Mouse (Mus musculus): ENCODE data around the gene Pla2g4e.

Gene Pla2g4e

GRCm38 (mm10) chr2:120237784-120238183 lies 7.4 kb downstream of the Pla2g4e start:
- no peak for DNase-seq (ENCODE audit: low spot score in 2 of 2)

- no peak for DNase-seq (ENCODE audit: low spot score in 2 of 2)
Observed at GRCm38 (mm10) chr2:120235947-120236640, 9.0 kb downstream of the Pla2g4e start.

- no peak for DNase-seq (ENCODE audit: low spot score in 2 of 2)
Observed at GRCm38 (mm10) chr2:120235381-120235780, 9.8 kb downstream of the Pla2g4e start.

- no peak for DNase-seq (ENCODE audit: low spot score in 2 of 2)
Observed at GRCm38 (mm10) chr2:120231642-120232041, 13.5 kb downstream of the Pla2g4e start.

- DNase-seq (ENCODE audit: low spot score in 2 of 2), result no peak
Observed at GRCm38 (mm10) chr2:120214600-120214999, 30.5 kb downstream of the Pla2g4e start.

- DNase-seq (ENCODE audit: low spot score in 2 of 2), result no peak
Observed at GRCm38 (mm10) chr2:120211448-120211847, 33.7 kb downstream of the Pla2g4e start.

- no peak for DNase-seq (ENCODE audit: low spot score in 2 of 2)
Observed at GRCm38 (mm10) chr2:120207926-120208325, 37.2 kb downstream of the Pla2g4e start.

GRCm38 (mm10) chr2:120207028-120207427 lies 38.1 kb downstream of the Pla2g4e start:
- DNase-seq (ENCODE audit: low spot score in 2 of 2), result no peak

- DNase-seq (ENCODE audit: low spot score in 2 of 2), result no peak
Observed at GRCm38 (mm10) chr2:120203742-120204141, 41.4 kb downstream of the Pla2g4e start.

GRCm38 (mm10) chr2:120200077-120200476 lies 45.1 kb downstream of the Pla2g4e start:
- no peak for DNase-seq (ENCODE audit: low spot score in 2 of 2)

- no peak for DNase-seq (ENCODE audit: low spot score in 2 of 2)
Observed at GRCm38 (mm10) chr2:120188174-120188573, 57.0 kb downstream of the Pla2g4e start.

- no peak for DNase-seq (ENCODE audit: low spot score in 2 of 2)
Observed at GRCm38 (mm10) chr2:120187583-120187982, 57.6 kb downstream of the Pla2g4e start.

GRCm38 (mm10) chr2:120185527-120186276 lies 59.4 kb downstream of the Pla2g4e start:
- DNase-seq (ENCODE audit: low spot score in 2 of 2), result no peak

GRCm38 (mm10) chr2:120178936-120179335 lies 66.2 kb downstream of the Pla2g4e start:
- DNase-seq (ENCODE audit: low spot score in 2 of 2), result no peak

GRCm38 (mm10) chr2:120173718-120174117 lies 71.4 kb downstream of the Pla2g4e start:
- peak in 1 of 2 experiments; percentile 44 for DNase-seq (ENCODE audit: low spot score in 2 of 2)

- no peak for DNase-seq (ENCODE audit: low spot score in 2 of 2)
Observed at GRCm38 (mm10) chr2:120171362-120171761, 73.8 kb downstream of the Pla2g4e start.

GRCm38 (mm10) chr2:120170726-120171125 lies 74.4 kb downstream of the Pla2g4e start:
- peak in 1 of 2 experiments; percentile 45 for DNase-seq (ENCODE audit: low spot score in 2 of 2)

GRCm38 (mm10) chr2:120169382-120169781 lies 75.8 kb downstream of the Pla2g4e start:
- no peak for DNase-seq (ENCODE audit: low spot score in 2 of 2)

- DNase-seq (ENCODE audit: low spot score in 2 of 2), result no peak
Observed at GRCm38 (mm10) chr2:120167763-120168162, 77.4 kb downstream of the Pla2g4e start.

- DNase-seq (ENCODE audit: low spot score in 2 of 2), result no peak
Observed at GRCm38 (mm10) chr2:120165474-120165873, 79.7 kb downstream of the Pla2g4e start.

- no peak for DNase-seq (ENCODE audit: low spot score in 2 of 2)
Observed at GRCm38 (mm10) chr2:120159434-120159833, 85.7 kb downstream of the Pla2g4e start.

- no peak for DNase-seq (ENCODE audit: low spot score in 2 of 2)
Observed at GRCm38 (mm10) chr2:120158846-120159245, 86.3 kb downstream of the Pla2g4e start.

- no peak for DNase-seq (ENCODE audit: low spot score in 2 of 2)
Observed at GRCm38 (mm10) chr2:120158016-120158415, 87.1 kb downstream of the Pla2g4e start.
